Mouse (Mus musculus) cerebellum, adult 9-10 months (tissue): Measurements from ENCODE around the gene Zg16.
"Not testable (repeated sequence)": the region's sequence is repeated elsewhere in the genome, so short reads cannot be mapped to it uniquely, and the experiment has no call there.

Source experiments
- DNase-seq: peaks from one replicate; pipeline ENCODE4 v3.0.0; 2022

Zg16 gene

DNA sequence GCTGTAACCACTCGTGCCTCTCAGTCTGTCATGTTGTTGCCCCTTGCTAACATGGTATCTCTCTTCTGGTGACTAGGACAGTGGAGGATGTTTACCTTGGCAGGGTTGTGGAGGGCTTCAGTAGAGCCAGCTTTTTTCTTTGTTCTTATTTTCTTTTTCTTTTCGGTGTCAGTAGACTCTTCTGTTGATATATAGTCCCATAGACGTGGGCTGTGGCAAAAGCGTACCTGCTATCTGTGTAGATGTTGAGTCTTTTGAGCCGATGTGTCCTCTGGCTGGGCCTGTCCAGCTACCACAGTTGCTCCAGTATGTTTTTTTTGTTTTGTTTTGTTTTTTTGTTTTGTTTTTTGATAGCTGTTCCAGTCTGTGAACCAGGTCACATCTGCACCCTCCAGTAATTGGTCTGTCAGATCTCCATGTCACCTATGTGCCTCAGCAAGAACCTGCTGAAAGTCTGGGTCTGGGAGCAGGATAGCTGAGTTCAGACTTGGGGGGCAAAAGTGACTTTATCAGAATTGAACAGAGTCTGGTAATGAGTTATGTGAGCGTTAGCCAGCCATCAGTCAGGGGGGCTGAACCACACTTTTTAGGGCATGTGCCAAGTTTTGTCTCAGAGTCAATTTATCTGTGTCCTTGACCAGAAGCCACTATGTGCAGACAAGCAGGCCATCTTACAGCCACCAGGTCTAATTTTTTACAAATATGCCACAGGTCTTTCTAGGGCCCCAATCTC lies at the start of gene Zg16:
Gene Zg16, minus strand, starts transcription at position 51 of the 733 bp plus-strand sequence.
- DNase-seq, result not testable (repeated sequence)

DNA sequence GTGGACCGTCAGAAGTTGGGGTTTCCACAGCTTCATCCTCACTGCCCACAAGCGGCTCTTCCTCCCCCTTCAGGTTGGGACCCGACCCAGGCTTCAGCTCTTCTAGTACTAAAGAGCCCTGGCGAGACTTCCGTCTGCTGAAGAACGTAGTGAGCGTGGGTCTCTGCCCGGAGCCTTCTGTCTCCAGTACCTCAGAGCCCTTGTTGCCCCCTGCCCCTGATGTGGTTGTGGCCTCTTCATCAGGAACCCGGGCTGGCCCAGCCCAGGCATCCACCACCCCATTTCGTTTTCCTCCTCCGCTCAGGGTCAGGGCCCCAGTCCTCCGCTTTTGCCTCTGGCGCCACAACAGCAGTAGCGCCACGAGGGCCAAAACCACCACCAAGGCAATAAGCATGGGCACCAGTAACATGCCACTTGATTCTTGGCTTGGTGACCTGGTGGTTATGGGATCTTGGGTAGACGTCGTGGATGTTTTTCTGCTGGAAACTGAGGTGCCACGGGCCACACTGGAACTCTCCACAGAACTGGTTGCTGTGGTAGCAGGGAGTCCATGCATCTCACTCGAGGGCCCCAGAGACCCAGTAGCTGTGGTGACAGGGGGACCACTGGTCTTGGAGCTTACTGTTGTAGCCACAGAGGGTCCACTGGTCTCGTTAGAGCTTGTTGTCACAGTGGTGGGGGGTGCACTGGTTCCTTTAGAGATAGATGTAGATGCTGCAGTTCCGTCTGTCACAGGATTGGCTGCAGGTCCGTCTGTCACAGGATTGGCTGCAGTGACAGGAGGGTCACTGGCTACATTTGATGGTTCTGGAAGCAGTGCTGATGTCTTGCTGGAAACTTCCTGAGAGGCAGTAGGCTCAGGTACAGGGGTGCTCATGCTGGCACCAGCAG lies 49.3 kb upstream of the Zg16 start:
- DNase-seq, result no peak

DNA sequence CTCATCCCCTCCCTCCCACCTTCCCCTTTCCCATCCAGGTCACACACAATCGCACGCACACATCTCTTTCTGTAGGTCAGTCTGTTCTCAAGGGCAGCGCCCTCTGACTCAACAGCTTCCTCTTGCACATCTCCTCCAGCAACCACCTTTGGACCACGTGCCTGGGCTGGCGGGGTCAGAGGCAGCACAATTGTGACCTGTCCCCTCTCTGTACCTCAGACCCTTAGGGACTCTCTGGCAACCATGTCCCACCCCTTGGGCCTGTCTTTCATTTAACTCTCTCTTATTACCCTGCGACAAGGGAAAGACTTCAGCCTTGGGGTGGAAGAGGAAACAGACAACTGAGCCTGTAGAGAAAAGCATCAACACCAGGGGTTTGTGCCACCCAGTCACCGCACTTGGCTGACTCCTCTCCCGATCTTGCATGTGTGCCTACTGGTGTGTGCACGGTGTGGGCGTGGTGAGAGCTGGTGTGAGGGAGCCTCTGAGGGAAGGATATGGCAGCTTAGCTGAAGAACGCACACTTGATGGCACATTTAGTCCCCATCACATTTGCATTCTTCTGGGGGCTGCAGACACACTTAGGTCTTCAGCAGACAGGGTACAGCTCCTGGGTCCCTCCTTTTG lies 47.8 kb upstream of the Zg16 start:
- no peak for DNase-seq

DNA sequence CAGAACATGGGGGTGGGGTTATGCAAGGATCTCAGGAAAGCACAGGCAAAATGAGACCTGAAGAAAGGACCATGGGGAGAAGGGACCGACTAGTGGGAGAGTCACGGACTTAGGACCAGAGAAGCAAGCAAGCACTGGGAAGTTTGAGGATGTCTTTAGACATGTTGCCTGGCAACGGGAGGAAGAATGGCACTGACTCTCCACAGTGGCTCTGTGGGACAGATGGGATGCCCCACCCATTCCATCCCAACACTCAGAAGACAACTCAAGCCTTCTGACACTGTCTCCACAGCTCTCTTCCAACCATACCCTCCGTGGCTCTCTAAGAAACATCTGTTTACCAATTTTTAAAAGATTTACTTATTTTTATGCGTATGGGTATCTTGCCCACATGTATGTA lies 46.0 kb upstream of the Zg16 start:
- no peak for DNase-seq

DNA sequence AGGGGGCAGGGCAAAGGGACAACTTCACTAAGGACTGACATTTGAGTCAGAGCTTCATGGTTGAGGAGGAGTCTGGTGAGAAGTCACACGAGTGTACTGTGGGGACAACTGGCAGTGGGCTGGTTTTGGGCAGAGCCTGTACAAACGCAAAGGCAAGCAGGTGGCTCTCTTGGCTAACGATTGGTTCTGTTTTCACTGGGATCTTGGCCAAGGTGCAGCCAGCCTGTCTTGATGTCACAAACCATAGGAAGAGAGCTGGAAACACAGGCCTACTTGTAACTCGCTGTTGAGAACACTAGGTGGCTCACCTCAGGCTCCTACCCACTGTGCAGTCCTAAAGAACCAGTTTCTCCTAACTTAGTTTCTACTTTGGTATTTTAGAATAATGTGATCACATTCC lies 42.5 kb upstream of the Zg16 start:
- peak; percentile 56 for DNase-seq

DNA sequence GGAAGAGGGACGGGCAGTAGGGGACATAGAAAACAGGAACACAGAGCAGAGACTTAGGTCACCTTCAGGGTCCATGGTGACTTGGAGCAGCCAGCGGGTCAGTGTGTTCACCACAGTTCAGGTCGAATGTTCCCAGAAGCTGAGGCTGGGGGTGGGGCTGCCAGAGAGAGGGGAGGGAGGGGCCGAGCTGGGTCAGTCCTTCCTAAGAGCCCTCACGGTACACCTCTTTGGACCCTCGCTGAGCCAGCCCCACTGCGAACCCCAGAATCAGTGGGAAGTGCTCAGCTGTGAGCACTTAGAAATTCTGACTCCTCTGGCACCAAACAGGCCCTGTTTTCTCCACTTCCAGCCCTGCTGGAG lies 34.8 kb upstream of the Zg16 start, which contains the start of gene Qprt:
Gene Qprt, minus strand, starts transcription at position 316 of the 360 bp plus-strand sequence.
- no peak for DNase-seq

DNA sequence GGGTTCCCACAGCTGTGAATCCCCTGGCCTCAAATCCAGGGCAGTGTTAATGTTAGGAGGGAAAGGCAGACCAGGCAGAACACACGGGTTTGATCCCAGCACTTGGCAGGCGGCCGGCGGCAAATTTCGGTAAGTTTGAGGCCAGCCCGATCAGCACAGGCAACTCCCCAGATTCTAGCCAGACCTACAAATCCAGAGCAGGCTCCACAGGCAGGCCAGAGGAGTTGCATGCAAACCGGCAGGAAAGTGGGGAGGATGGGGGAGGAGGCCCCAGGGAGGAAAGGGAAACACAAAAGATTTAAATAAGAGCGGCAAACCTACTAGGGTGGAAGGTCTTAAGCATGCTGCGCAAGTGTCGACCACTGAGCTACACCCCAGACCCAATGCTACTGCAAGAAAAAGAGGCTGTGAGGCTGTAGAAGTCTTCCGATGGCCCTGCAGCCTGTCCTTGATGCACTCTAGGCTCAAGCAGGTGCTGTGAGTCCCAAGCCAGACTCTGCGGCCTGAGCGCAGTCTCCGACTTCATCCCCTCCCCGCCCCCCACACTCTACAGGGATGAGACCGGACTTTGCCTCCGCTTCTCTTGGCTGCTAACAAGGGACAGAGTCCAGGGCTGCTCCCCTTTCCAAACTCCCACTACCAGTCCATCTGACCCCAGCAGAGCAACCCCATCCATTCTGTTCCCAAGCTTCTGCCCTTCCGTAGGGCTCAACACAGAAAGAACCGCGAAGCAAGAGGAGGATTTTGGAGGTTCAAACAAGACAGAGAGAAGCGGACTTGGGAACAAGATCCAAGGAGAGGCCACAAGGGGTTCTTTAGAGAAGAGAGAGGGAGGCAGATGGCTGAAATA lies 34.2 kb upstream of the Zg16 start:
- no peak for DNase-seq

DNA sequence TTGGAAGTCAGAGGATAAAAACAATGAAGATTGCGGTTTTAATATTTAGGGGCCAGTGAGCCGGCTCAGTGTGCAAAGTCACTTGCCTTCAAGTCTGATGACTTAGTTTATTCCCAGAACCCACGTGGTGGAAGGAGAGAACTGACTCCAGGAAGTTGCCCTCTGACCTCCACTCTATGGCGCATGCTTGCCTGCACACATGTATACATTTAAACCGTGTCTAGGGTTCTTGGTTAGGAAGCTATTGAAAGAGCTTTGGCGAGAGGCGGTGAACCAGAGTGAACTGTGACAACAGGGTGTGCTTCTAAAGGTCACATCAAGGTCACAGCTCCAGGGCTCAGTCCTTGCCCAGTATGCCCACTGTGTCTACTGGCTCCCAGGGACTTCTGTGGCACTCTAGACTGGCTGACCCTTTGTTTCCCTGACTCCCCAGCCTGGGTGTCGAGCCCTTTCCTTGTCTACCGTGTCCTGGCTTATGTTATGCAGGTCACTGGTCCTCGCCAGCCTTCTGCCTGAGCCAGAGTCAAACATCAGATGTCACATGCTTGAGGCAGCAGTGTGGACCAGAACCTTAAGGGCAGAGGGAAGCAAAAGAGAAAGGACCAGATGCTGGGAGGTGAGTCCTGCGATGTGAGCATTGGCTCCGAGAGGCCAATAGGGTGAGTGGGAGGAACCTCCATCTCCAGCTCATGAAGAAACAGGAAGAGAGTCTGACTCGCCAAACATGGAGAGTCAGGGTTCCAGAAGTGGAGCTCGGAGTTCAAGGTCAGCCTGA lies 31.7 kb upstream of the Zg16 start:
- no peak for DNase-seq

DNA sequence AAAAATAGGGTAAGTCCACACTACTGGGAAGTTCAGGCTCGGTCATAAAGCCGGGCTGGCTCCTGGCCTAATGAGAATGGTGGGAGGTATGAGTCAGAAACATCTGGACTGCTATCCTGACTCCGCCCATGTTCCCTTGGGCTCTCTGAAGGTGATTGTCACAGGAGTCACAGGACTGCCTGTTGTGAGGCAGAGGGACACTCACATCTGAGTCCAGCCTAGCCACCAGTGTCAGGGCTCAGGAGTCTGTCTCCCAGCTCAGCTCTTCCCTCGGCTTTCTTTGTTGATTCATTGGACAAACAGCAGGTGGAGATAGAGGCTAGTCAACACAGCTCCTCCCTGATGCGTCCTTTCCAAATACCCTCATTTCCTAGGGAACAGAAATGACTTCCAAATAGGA lies 30.8 kb upstream of the Zg16 start:
- no peak for DNase-seq

DNA sequence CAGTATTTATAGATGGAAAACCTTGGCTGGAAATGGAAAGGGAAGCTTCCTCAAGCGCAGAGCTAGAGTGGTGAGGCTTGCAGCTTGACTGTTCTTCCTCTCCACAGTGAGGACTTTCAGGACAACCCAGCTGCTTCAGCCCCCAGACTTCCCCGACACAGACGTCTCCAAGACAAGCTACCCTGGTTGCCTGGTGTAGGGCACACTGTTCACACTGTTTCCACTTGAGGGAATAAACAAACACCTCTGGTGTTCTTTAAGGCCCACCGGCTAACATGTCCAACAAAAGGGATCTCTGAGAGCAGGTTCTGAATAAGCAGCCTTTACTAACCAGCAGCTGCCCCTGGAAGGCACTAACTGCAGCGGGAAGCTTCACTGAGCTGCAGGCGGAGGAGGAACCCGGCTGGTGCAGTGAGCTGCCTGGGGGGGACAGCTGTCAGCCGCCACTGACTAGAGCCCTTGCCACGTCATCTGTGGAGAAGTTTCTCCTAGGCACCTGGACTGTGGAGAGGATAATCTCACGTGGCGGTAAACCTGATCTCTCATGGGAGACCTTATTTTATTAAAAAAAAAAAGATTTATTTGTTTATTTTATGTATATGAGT lies 29.3 kb upstream of the Zg16 start:
- no peak for DNase-seq

DNA sequence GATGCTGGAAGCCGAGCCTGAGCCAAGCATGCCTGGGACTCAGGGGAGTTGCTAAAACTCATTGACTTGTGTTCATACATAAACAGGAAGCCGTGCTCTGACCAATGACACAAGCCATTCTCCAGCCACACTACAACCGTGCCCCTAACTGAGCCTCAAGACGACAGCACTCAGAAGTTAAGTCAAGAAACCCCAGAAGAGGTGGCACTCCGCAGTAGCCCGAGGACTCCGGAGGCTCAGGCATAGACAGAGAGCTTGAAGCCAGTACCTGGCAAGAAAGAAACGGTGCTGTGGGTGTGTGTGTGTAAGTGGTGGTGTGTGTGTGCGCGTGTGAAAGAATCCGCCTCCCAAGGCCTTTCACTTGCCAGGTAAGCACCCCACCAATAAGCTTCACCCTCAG lies 27.8 kb upstream of the Zg16 start:
- no peak for DNase-seq

DNA sequence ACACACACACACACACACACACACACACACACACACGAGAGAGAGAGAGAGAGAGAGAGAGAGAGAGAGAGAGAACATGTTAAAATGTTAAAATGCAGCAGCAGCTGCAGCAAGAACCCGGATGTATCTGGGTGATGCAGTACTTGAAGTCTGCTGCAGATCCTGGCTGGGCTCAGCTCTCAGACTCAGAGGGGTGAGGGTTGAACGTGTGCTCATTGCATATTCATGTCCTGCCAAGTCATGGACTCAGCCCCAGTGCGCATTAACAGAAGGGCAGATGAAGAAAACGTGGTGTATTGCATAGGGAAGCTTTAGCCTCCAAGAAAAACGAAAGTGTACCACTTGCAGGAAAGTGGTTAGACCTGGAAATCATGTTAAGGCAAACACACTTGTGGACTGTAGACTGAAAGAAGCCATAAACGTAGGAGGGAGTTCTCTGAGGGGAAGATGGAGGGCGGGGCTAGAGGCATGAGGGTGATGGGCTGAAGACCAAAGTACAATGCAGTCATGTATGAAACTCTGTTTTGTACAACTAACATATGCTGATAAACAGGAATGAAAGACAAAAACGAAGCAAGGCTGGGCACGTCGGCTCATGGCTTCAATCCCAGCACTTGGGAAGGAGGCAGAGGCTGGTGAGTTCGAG lies 26.6 kb upstream of the Zg16 start:
- DNase-seq, result no peak

DNA sequence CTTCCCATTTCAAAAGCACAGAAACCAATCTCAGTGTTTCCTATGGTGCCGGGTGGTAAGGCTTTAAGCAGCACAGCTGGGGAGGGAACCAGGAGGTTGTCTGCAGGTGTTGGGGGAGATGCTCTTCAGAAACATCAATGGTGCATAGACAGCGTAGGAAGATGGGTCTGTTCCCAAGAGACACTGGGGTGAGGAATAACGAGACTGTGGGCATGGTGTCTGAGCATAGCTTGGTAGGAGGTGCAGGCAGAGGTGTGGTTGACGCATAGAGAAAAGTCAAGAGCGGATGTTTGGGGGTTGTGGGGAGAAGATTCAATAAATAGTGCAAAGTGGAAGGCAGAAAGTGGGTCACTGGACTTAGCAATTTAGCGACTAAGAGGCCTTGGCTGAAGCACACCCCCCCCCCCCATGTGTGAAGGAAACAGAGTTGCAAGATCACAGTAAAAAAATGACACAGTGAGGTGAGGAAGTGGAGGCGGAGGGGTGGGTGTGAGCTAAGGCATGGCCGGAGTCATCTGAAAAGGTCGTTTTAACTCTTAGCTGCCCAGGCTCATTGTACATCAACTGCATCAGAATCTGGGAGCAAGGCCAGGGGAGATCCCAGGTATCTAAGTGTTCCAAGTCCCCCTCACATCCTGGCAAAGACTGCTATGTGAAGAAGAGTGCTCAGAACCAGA lies 25.9 kb upstream of the Zg16 start:
- no peak for DNase-seq

DNA sequence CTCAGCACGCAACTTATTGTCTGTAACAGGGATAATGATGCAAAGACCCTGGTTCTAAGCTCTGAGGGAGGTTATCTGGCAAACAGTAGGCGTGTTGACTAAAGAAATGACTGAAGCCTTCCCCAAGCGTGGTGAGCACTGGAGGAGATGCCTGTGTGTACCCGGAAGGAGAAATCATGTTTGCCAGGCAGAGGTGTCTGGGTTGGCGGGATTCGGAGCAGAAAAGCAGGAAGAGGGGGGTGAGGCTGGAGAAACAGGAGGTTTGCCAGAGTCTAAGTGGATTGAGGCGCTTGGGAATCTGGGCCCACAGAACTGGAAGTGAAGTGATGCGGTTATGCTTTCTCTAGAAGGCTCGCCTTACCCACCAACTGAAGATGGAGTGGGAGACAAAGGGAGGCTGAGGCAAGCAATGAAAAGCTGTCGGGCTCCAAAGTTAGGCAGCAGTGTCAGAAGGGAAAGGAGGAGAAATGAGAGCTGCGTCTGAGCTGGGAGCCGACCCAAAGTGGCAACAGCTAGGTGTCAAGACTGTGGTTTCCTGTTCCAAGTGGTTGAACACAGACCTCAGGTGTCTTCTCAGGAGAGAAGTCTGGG lies 25.2 kb upstream of the Zg16 start:
- DNase-seq, result no peak

DNA sequence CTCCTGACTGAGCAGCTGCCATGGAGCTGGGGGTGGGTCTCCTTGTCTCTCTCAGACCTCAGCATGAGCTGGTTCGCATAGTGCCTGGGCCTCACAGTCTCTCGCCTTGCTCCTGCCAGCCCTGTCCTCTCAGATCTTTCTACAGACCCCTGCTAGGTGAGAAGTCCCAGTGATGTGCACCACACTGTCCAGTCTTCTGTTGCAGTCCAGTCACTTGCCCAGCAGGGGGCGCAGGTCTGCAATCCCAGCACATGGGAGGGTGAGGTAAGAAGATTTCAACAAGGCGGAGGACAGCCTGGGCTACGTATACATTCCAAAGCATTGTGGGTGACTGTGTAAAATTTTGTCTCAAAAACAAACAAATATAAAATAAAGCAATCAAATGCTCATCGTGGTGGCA lies 24.3 kb upstream of the Zg16 start:
- peak; percentile 52 for DNase-seq

DNA sequence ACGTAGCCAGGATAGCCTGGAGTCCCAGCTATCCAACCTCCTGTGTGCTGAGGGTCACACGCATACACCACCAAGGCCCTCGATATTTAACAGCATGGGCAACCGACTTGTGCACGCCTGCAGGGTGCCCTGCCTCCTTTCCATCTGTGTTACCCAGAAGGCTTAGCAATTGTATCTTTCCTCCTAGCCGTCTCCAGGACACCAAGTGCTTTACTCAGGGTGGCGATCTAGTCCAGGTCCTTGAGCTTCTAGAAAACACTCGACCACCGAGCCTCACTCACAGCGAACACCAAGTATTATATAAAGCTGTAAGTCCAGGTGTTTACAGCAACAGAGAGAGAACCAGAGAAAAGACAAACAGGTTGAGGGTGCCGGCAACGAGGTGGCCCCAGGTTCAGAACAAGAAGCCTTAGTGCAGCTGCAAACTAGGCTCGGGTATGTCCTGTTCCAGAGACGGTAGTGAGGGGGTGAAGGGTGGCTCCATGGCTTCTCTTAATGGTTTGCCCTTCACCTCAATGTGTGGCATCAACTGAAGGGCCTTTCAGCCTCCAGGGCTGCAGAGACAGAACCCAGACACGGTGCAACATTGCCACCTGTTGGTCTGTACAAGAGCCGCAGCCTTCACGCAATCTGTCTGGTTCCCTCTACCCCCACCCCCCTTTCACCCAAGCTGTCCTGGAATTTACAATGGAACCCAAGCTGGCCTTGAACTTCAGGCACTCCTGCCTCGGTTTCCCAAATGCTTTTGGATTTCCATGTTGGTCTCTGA lies 23.3 kb upstream of the Zg16 start:
- peak; percentile 87 for DNase-seq

DNA sequence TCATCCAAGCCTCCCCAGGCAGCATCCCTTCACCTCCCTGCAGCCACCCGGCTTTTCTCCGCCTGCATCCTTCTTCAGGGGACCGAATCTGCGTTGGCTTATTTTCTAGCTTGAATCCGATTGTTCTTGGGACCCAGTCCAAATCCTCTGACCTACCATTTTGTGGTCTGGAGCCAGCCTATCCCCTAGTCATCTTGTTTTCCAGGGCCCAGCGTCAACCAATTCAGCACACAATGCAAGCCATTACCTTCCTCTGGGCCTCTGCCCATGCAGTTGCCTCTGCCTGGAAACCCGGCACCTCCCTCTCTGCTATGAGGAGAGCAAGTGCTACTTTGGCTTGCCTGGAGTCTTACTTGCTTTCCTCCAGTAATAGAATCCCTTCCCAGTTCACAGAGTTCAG lies 18.4 kb upstream of the Zg16 start:
- peak; percentile 36 for DNase-seq

DNA sequence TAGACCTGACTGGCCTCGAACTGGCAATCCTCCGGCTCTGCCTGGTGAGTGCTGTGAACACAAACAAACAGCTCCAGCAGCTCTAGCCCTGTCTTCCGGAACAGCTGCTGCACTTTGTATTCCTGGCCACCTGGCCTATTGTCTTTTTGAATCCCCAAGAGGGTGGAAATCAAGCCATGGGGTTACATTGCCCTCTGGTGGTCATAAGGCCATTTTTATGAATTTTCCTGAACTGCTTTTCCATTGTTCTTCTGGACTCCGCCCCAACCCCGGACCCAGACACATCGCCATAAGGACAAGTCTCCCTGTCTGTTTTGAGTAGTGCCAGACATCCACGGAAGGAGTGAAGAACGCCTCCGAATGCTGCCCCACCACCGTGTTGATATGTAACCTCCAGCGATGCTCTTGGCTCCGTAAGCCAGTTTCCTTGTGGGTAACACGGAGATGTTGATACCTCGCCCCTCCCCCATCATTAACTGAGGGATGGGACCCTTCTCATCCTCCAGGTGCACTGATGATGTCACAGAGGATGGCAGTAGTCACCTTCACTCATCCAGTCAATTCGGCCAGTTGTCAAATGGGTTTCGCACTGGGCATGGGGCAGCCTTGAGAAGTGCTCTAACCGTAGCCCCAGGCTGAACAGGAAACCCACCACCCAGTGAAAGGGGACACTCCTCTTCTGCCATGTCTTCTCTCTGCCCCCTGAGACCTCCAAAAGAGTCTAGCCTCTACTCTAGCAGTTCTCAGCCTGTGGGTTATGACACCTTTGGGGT lies 17.6 kb upstream of the Zg16 start:
- DNase-seq, result peak; percentile 96
